Mouse (Mus musculus): Measurements from ENCODE around the gene Adamts14.
A peak's percentile ranks its signal among the peaks of the same experiment; 100 is the strongest.

Gene Adamts14

DNA sequence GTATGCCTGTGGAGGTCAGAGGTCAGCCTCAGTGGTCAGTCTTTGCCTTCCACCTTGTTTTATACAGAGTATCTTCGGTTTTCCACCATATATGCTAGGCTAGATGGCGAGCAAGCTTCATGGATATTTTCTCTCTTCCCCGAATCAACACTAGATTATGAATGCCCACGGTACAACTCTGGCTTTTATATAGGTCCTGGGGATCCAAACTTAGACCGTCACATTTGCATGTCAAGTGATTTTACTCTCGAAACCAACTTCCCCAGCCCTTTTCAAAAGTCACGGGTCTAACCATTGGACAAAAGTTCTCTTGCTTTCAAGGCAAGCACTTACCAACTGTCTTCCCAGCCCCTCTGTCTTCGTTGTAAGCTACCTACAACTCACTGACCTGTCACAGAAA is 94.6 kb downstream of the Adamts14 start:
- no peak for DNase-seq (ENCODE audit: low spot score)

DNA sequence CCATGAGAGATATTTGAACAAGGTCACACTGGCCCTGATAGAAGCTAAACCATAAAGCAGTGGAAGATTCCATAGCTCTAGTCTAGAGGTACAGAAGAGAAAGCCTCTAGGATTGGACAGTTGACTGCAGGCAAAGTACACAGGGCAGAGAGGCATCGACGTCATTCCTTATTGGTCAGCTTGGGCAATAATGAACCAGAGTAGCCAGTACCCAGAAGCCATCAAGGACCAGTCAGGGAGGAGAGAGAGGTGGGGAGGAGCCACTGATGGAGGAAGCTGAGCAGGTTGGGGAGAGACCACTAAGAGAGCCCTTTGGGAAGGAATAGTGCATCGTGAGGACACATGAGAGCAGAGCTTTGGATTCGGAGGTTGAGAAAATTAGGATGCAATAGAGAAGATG is 95.5 kb downstream of the Adamts14 start:
- DNase-seq (ENCODE audit: low spot score), result no peak

DNA sequence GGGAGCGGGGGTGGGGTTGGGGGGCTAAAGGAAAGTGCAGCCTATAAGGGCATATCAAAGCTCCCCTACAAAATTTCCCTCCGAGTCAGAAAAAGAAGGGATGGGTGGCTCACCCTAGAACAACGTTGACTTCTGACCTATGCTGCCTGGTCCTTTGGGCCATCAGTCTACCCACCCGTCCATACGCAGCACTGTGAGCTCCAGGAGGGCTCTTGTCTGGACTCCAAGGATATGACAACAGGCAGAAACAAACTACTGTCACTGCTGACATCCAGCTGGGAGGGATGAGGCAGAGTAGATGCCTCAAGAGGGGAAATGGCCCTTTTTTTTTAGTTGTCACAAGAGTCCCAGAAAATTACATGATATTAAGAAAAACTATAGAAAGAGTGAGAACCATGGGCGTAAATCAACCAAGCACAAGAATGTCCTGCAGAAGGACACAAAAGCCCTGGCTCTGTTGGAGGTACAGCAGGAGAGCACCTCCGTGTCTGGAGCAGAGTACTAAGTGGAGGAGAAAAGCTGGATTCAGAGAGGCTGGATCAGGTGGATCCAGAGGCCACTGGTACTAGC is 96.9 kb downstream of the Adamts14 start:
- DNase-seq (ENCODE audit: low spot score), result no peak

DNA sequence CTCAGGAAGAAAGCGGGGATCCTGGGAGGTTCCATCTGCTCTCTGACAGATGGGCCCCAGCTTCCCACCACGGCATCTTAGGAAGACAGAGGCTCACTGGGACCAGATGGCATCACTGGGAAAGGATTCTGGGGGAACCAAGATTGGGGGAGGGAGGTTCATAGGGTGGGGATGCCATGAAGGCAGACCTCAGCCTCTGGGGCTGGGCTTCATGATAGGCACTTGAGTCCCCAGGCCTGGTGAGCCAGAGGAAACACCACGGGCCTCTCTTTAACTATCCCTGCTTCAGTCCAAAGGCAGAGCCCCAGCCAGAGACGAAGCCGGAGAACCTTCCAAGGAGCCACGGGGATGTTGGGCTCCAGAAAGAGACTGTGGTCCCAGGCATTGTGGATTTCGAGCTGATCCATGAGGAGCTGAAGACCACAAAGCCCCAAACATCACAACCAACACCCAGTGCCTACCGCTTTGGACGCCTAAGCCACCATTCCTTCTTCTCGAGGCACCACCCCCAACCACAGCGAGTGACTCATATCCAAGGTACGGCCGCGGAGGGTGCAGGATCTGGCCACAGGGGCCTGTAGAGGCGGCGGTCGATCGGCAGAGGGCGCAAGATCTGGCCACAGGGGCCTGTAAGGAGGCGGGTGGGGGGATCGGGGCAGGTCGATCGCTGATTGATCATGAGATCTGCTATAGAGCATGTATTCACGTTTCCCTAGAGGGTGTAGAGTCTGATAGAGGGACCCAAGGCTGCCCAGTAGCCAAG is 97.6 kb downstream of the Adamts14 start:
- no peak for DNase-seq (ENCODE audit: low spot score)

DNA sequence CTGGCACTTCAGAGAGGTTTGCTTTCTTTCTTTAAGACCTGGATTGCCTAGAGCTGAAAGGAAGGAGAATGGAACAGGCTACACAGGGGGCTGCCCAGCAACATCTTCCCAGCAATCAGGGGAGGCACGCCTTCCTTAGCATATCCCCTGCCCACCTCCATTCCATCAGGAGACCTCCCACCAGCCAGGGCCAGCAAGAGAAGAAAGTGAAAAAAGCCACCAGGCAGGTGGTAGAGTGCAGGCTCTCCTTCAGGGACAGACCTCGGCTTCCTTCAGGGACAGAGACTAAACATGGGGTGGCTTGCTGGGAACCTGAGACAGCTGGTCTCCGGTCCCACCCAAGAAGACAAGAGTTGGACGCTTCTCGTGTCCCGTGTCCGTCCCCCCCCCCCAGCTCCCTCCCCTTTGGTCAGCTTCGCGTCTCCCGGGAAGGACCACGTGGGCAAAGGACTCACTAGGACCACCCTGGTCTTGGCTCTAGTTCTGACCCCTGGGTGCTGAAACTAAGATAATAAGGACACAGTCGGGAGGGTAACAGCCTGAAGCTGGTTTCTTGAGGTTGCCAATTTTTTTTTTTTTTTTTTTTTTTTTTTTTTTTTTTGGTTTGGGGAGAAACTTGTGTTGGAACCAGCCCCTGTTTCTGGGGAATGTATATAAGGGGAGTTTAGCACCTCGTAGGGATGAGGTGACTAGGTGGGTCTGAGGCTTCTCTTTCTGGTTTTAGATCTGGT is 98.4 kb downstream of the Adamts14 start:
- DNase-seq (ENCODE audit: low spot score), result no peak

DNA sequence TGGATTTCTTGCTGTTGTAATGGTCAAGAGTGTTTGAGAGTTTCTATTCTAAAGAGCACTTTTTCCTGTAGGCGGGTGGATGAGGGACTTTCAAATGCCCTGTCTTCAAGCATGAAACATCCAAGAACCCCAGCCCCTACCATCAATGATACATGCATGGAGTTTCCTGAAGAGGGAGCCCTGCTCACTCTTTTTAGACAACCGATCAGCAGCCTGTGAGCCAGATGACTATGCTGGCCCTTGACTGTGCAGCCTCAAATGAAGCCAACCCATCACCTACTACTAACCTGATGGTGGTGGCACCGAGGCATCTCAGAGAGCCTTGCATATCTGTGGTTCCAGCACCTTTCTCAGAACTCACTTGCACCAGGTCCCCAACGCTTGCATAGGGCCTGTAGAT is 100.7 kb downstream of the Adamts14 start:
- DNase-seq (ENCODE audit: low spot score), result no peak

DNA sequence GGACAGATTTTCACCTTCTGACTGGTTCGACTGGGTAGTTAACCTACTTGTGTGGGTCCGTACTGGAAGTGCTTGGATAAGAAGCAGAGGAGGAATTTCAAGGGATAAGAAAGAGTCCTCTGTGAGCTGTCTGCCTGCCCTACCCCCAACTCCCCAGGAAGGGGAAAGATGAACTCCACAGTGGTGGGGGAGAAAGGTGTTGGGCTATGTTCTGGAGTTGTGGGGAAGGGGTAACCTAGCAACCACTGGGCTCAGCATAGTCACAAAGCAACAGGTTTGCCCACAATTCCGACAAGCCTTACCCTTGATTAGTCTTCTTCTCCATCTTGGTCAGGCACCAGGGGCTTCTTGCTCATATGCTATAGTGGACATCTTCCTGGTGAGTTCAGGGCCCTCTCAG is 101.6 kb downstream of the Adamts14 start, which contains the start of gene Tbata:
TSS of gene Tbata (plus strand) at position 301 of the 400 bp plus-strand sequence.
- no peak for DNase-seq (ENCODE audit: low spot score)

DNA sequence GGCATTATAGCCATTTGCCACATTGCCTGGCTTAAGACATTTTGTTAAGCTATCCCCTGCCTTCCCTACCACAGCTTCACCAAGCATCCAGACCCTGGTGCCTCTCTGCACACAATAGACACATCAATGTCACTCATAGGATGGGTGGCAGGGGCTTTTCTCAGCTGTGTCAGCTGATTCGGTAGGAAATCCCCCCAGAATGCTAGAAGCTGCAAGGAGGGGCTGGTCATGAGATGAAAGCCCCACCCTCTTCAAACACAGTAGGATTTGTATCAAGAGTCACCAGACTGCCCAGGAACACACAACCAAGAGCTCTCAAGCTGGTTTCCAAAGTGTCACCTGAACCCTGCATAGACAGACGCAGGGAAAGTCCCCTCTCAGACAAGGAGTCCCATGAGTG is 104.8 kb downstream of the Adamts14 start:
- no peak for DNase-seq (ENCODE audit: low spot score)

DNA sequence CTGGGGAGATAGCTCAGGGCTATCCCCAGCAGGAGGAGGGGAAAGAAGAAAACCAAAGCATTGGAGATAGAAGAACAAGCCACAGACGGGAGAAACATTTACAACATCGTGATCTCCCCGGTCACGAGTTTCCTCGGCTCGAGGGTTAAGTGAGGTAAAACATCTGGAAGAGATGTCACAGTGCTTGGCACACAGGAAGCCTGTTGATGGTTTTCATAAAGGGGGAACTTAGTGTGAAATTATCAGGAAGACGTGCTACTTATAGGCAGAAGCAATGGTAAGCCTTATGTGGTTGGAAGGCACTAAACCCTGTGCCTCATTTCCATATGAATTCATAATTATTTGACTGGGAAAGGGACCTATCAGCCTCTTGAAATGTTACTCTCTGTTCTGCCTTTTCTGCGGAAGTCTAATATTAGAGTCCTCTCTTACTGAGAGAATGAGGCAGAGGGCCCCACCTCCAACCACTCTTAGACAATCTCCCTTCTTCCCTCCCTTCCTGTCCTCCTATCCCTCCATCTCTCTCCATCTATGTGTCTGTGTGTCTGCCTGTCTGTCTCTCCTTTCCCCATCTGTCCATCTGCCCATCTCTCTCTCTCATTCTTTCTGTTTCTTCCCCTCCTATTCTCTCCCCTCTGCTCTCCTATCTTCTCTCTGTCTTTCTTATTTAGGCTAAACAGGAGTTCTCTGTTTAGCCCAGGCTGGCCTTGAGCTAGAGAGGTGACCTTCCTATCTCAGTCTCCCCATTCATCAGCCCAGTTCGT is 105.7 kb downstream of the Adamts14 start:
- no peak for DNase-seq (ENCODE audit: low spot score)

DNA sequence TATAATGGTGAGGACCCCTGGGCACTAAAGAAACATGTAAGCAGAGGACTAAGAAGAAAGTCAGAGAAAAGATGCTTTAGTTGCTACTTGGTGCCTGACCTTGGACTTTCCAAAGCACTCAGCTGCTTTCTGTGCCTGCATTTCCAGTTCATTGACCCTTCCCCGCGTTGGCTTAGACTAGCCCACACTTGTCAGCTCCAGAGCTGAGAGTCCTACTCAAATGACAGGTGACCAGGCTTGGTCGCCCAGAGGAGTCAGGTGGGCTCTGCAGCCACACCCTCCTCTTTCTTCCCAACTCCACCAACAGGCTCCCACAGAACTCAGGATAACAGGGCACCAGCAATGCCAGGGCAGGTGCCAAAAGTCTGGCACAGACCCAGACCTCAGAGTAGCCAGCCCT is 110.9 kb downstream of the Adamts14 start:
- peak; percentile 29 for DNase-seq (ENCODE audit: low spot score)

DNA sequence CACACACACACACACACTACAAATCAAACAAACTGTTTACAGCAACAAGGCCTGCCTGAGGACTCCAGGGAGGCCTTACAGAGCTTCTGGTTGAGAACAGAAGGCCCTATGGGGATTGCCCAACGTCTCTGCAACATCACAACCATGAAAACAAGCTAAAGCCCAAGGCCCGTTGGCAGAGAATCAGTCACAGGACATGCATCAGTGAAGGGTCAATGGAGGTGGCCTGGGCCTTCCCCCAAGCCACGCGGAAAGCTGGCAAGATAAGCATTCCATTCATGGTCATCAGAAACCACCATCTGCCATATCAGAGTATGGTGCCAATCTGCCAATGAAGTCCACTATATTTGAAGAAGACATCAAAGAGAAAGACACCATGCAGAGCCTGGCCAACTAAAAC is 112.6 kb downstream of the Adamts14 start:
- no peak for DNase-seq (ENCODE audit: low spot score)

DNA sequence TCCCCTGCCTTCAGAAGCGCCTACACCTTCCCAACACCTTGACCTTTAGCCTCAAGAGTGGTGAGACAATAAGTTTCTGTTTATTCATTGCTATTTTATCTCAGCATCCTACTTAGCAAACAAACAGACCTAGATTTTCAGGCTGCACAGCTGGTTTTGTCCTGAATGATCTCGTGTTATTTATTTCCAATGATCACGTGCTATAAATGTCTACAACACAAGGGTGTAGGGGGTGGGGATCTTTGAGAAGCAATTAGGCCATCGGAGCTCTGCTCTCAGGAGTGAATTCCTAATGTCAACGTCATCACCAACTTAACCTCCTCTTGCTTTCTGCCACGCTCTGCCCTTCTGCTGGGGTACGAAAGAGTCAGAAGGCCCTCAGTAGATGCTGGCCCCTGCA is 113.1 kb downstream of the Adamts14 start:
- DNase-seq (ENCODE audit: low spot score), result no peak

DNA sequence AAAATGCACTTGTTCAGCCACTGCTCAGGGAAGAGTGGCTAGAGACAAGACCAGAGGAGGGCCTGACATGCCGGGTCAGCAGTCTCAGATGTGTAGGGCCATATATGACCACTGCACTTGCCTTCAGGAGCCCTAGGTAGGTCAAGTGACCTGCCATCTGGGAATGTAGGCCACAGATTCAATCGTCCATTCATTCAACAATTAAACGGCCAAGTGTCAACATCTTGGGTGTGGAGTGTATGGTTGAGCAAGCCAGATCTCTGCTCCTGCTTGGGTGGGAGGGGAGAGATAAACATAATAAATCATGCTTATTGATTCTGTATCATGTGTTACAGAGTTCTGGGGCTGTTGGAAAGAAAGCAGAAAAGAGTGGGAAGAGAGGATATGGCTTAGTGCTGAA is 114.6 kb downstream of the Adamts14 start:
- no peak for DNase-seq (ENCODE audit: low spot score)

DNA sequence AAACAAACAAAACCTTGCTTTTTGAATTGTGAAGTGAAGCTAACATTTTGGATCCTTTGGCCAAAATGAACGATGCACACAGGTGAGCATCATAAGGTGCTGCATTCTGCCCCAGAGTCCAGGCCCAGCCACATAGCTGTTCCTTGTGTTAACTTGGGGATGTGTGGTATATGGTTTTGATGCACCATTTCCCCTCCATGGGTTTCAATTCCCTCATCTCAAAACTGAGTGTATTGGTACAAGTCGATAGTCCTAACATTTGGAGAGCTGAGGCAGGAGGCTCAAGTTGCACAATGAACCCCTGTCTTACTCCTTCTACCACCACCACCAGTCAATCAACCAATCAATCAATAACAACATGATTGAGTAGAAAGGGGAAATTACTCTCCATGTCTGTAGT is 116.8 kb downstream of the Adamts14 start:
- DNase-seq (ENCODE audit: low spot score), result no peak

DNA sequence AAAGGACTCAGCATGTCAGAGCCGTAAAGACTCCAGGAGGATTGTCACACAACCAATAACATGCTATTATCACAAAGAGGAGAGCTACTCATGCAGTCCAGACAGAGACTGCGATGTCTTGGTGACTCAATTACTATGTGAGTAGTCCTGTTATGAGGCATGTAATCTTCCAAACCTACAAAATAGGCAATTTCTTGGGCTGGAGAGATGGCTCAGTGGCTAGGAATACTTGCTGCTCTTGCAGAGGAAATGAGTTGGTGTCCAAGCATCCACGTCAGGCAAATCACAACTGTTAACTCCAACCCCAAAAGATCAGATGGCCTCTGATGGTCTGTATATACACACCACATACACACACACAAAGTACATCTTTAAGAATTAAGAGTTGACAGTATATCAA is 117.6 kb downstream of the Adamts14 start:
- no peak for DNase-seq (ENCODE audit: low spot score)

DNA sequence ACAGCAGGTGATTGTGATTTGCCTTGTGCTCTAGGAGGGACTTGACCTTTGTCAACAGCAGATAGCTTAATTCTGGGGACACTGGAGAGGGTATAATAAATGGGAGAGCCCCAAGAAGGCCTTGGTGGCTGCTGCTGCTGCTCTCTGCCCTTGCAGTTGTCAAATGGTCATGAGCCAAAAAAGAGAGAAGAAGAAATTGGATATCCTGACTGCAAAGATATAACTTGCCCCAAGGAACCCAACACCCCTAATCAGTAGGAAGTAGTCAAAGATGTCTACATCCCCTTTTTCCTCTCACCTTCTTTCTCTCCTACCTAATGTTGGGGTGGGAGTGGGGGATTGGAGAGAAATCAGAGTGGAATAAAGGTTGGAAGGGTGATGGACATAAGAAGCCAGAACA is 121.1 kb downstream of the Adamts14 start:
- no peak for DNase-seq (ENCODE audit: low spot score)

DNA sequence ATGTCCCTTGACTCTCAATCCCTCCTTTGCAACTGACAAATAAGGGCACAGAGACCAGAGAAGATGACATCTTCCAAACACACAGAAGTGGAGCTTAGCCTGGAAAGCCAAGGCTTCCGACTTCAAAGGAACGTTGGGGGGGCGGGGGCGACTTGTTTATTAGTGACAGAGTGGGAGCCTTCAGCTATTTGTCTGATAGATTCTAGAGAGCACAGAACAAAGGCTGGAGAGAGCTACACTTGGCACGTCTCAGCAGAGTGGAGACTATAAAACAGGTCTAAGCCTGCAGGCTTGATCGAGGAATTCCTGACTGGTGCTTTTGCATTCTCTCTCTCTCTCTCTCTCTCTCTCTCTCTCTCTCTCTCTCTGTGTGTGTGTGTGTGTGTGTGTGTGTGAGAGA is 122.6 kb downstream of the Adamts14 start:
- no peak for DNase-seq (ENCODE audit: low spot score)

DNA sequence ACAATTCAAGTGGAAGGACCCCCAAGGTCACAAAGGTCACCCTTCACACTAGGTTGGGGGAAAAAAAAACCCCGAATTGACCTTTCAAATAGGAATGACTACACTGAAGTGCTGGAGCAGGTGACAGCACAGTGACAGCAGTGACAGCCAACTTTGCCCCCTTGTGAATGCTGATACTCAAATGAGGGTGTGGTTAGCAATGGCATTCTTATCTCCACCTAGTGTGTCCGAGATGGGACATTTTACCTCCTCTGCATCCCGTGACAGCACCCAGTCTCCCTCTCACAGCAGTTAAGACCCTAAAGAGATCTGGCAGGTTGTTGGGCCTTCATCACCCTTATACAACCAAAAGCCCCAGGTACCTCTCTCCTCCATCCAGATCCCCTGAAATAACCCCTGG is 123.8 kb downstream of the Adamts14 start:
- DNase-seq (ENCODE audit: low spot score), result no peak

DNA sequence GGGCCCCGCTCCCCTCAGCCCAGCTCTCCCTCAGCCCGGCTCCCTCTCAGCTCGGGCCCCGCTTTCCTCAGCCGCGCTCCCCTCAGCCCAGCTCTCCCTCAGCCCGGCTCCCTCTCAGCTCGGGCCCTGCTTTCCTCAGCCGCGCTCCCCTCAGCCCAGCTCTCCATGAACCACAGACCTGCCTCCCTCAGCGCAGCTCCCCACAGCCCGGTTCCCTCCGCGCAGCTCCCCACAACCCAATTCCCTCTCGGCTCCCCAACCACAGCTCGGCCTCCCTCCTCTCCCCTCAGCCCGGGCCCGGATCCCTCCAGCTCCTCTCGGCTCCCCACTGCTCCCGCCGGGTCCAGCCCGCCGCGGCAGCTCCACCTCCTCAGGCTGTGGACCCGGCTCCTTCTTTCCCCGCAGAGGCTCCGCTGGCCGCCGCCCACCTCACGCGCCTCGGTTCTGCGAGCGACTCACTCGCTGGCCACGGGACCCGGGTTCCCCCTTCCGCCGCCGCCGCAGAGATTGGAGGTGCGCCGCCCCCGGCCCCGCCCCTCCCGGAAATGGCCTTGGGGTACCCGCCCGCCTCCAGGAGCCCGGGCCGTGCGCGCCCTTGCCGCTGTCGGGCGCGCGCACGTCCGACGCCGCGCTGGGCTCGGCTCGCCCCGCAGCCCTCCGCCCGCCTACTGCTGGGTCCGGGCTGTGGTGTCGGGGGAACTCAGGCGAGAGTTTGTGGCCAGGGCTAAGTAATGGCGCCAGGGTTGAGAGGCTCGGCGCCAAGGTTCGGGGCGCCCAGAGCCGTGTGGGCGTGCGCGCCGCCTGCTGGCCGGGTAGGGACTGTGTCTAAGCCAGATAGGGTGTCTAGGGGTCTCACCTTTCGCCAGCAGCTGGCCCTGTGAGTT is 125.8 kb downstream of the Adamts14 start, which contains the start of gene Sgpl1:
TSS of gene Sgpl1 (minus strand) at position 547 of the 884 bp plus-strand sequence.
- peak; percentile 88 for DNase-seq (ENCODE audit: low spot score)
